Mouse (Mus musculus) adrenal gland, postnatal 14 days (tissue): Measurements from ENCODE around the gene Ets1. TPM values are rescaled to one million over a fixed set of nuclear protein-coding genes. Genes with fewer than 3 reads are reported as not detected.

ENCODE experiments used
- DNase-seq: peaks from one replicate; pipeline ENCODE4 v3.0.0; 2021; ENCODE audit warnings: mixed read lengths
- total RNA-seq: library from RNA; stranded (reverse); gene quantifications from 2 replicates; pipeline ENCODE4 v1.2.3, GENCODE M21; 2021

The Ets1 gene
- total RNA-seq, 1 experiment from 2014 or later, result 60.0 TPM

DNA sequence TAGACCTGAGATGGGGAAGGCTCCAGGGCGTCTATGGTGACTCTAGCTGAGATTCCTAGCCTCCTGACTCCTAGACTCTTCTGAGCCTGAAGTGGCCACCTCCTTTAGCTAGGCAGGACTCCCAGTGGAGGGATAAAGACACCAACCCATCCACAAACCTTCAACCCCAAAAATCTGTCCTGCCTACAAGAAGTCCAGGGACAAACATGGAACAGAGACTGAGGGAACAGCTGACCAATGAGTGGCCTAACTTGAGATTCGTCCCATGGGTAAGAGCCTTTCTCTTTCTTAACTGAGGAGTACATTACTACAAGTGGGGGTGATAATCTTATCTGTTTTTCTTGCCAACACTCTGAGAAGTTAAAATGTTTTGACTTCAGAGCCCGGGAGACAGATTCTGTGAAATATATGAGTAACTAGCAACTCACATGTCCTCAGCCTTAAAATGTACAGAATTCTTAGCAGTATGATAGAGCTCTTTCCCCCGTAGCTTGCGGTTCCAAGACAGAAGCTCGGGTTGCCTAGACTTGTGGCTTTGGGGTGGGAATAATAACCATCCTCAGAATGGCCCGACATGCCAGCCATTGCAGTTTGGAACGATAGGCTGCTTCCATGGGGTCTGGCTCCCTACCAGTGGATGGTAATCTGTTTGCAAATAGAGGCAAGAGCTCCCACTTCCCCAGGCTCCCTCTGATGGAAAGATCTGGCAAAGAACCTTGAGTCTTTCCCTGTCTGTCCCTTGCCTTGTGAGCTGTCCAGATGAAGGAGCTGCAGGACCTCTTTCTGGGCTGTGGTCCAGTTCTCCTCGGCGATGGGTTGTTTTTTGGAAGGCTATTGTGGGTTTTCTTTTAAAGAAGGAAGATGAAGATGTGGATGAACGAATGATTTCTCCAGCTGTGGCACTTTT, 30.8 kb downstream of the Ets1 start:
- peak; percentile 37 for DNase-seq

DNA sequence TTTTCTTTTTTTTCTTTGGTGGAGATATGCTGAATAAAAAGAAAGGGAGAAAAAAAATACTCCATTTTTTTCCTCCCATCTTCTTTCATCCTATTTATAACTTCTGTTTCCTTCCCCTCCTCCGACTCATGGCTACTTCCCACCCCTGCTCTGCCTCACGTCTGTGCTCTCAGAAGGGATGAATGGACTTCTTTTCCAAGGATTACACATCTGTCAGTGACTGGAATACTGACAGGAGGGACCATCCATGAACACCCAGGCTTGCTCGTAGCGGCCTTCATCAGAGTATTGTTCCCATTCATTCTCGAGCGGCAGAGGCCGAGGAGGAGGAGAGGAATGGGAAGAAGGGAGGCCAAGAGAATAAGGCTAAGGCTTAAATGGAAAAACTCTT, 31.5 kb downstream of the Ets1 start:
- no peak for DNase-seq

DNA sequence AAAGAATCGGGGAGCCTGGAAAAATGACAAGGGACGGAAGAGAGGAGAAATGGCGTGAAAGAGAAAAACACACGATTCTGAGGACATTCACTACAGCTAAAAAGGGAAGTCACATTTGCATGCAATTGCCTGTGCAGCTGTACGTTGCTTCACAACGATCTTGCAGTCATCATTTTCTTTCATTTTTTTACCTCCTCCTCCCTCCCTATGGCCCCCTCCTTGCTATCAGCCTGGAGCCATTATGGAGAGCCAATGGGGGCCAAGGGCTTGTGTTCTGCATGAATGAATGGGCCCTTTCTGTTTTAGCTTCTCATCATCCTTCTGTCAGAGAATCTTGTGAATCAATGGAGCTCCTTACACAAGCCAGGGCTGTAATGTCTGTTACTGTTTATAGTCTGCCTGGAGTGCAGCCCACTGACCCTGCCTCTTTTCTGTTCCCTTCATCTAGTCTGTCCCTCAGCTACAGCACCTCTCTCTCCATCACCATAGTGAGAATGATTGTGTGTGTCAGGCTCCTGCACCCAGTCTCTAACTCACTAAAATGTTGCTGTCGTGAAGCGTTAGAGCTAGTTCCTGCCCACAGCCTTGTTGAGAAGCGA, 32.2 kb downstream of the Ets1 start:
- DNase-seq, result no peak

DNA sequence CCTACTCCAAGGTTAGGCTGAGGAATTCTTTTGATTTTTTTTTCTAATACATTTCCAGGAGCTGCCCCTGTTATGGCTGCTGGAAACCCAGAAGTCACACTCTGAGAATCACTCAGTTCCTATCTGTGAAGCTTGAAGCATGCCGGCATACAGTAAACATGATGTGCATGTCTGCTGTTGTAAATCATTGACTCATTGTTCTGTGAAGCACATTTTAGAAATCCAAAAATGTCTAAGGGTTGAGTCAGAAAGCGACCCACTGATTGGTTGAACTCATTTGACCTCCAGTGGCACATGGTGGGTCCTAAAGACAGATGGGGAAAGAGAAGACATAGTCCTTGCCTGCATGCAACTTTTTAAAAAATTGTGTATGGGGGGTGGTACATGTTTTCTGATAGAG, 33.4 kb downstream of the Ets1 start:
- DNase-seq, result no peak

DNA sequence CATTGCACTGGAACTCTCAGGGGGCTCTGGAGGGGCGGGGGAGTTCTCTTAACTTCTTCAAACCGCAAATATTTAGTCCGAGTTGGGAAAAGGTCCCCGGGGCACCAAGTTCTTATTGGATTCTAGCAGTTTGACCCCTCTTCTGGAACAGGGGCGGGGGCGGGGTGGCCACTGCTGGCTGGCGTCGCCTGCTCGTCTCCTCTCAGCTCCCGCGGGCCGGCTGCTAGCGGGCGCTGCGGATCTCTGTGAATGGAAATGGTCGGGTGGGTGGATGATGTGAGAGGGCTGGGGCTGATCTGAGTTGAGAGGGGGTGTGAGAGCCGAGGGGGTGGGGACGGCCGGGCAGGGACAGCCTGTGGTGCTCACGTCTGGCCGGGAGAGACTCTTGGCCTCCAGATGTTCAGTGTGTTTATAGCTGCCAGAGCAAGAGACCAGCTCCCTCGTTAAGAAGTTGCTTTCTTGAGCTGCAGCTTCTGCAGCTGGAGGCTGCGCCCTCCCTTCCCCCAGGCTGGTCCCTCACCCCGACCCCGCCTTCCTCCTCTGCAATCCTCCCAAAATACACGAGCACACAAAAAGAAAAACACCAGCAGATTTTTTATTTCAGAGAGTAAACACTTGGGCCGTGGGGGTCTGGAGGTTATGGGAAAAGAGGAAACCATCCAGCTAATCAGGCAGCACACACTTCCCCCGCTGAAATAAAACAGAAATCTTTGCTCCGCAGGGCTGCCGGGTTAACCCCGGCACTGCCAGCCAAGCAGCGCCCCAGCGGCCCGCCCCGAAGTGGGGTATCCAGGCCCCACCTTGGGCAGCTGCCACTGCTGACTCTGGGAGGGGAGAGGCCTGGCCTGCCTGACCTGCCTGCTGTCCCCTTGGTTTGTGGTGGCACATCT, 36.2 kb downstream of the Ets1 start:
- peak; percentile 76 for DNase-seq

DNA sequence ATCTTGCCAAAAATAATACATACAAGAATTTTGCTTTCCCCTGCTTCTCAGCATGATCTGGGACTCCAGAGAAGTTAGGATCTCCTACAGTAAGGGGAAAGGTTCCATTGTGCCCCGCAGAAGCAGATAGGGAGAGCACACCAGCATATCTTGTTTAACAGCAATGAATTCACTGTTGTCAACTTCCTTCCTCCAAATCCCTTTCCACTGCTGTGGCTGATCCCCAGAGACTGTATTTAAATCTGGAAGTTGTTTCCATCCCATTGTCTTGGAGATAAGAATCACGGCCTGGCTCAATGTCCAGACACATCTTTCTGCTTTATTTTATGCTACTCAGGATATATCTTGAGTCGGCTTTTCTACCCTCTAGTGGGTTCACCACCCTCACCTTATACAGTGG, 37.9 kb downstream of the Ets1 start:
- DNase-seq, result no peak

DNA sequence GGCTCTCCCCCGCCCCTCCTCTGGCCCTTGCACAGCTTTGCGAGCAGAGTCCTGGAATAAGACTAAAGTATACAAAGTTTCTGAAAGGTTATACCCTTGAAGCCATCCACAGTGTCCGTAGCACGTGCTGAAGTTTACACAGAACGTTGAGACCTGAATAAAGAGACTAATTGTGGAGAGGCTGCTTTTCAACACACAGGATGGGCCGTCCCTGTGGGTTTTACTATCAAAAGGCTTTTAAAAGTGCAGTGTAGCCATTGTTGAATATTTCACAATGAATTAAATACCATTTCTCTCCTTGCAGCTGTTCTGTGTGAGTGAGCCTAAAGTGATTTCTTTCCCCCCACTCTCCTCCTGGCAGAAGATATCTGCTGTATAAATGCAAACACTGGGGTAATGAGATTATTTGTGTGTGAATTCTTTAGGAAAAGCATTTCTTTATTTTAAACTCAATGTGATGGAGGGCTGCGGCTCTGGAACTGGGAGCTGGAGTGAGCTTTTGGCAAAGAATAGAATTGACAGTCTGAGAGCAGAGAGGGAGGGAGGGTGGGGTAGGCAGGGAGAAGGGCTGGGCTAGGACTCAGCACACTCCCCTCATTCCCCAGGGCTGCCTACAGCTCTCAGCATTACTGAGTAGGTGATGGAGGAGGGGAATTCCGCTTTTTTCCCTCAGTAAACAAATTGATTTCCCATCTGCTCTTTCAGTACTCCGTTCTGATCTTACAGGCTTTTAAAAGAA, 39.8 kb downstream of the Ets1 start:
- DNase-seq, result no peak

DNA sequence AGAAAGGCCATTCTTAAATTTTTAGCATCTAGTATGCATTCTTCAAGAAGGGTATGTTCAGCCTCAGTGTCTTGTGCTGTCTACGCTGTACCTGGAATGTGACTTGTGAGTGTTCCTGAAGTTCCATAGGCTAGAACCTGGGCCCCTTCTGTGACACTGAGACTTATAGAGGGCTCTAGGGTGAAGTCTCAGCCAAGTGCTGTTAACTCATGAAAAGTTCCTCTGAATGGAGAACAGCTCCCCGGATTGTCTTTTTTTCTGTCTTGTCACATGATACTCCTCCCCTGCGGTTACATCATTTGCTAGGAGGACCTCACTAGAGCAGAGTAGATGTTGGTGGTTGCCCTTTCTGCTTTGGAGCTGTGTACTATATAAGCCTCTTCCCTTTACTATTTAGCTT, 40.5 kb downstream of the Ets1 start:
- DNase-seq, result no peak

DNA sequence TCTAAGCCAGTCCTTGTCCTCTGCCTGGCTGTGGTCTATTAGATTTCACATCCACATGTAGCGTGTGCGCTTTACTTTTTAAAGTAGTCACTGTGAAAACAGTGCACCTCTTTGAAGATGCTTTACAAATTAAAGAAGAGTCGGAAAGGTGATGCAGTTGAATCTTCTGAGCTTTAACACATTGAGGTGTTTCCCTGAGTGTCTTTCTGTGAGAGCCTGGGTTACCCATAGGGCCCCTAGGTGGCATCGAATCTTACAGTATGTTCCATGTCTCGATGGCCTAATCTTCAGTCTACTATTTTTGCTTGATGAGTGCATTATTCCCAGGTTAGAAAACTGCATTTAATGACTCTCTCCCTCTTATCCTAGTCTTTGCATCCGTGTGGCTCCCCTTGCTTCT, 41.6 kb downstream of the Ets1 start:
- no peak for DNase-seq

DNA sequence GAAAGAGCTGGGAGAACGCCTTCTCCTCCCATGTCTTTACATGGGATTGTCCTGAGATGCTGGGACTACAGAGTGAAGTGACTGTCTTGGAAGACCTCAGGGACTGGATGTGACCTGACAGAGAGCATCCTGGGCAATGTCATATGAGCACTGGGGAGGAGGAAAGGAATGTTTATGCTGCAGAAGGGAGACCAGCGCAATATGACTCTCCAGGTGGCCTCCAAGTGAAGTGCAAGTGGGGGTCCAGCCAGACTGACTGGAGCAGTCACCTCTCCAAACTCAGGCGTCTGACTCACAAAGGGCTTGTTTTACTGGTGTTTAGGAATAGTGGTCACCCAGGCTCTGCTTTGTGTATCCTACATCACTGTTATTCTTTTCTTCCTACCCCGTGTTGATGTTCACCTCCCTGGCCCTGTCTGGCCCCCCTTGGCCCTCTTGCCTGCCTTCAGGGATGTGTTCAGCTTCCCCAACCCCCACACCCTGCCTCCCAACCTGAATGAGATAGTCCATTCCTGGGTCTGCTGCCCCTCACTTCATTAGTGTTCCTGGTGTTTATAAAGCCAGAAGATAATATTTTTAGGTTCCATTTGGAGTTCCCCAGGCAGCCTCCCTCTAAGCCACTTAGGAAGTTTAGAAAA, 42.2 kb downstream of the Ets1 start:
- DNase-seq, result no peak

DNA sequence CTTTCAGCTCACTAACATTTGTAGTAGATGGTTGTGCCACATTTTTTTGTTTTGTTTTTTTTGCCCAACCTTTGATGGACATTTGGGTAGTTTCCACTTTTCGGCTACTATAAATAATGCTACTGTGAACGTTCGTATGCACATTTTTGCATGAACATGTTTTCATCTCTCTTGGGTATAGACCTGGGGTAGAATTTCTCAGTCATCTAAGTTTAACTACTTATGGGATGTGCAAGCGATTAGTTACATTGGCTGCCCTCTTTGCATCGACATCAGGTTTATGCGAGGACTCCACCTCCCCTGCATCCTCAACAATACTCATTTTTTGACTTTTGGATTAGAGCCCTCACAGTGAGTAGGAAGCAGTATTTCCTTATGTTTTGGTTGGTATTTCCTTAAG, 43.5 kb downstream of the Ets1 start:
- DNase-seq, result no peak

DNA sequence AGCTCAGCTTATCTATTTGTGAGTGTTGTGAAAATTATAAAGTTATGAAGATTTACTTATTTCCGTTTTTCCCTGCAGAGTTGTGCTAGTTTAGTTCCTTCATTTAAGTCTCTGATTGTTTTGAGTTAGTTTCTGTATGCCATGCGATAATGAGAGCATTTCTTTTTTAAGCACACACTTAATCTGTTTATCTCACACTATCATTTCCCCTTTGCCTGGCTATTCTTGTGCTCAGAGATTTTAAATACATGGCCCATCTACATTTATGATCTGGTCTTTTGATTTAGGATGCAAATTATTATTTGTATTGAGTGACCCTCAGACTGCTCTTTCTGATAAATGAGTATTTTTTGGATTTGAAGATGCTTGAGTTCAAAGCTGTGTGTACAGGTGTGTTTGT, 44.2 kb downstream of the Ets1 start:
- no peak for DNase-seq

DNA sequence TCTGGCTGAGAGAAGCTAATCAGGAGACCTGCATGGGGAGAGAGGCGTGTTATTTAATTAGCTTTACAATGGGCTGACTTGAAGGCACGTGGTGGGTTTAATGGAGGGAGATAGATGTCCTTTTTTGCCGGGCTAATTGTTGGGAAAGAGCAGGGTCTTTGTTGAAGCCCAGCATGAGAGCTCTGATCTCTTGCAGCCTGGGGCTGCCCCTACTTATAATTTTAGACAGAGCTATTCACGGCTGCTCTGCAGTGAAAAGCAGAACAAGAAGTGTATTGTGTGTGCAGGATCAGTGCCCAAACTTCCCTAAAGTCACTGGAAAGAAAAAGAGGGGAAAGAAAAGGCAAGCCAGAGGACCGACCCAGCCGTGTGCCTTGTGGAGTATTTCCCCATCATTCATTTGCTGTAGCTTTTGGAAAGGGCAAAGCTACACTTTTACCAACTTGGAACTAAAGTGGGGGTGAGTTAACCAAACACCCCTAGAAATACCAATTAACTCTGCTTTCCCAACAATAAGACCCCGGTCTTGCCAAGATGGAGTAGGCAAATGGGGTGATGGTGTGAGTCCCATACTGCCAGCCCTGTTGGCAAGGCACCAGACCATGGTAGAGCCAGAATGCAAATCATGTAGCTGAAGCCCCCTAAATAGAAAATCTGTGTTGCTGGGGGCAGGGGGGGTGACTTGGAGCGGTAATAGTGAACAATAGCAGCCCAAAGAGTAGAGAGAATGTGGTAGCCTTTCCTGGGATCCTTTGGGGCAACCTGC, 50.0 kb downstream of the Ets1 start:
- DNase-seq, result no peak

DNA sequence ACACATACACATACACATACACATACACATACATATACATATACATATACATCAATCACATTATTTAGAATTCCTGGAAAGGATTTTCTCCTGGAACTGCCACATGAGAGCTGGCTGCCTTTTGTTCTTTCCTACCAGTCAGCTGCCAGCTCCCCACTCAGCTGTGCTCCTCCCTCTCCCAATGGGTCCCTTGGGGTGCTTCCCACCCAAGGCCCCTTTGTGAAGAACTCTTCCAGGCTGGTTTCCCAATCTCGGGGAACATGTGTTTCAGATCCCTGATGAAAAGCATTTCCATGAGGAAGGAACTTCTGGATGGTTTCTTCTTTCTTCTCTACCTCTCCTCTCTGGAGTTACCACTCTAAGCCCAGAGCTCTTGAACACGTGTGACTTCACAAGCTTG, 52.3 kb downstream of the Ets1 start:
- DNase-seq, result no peak

DNA sequence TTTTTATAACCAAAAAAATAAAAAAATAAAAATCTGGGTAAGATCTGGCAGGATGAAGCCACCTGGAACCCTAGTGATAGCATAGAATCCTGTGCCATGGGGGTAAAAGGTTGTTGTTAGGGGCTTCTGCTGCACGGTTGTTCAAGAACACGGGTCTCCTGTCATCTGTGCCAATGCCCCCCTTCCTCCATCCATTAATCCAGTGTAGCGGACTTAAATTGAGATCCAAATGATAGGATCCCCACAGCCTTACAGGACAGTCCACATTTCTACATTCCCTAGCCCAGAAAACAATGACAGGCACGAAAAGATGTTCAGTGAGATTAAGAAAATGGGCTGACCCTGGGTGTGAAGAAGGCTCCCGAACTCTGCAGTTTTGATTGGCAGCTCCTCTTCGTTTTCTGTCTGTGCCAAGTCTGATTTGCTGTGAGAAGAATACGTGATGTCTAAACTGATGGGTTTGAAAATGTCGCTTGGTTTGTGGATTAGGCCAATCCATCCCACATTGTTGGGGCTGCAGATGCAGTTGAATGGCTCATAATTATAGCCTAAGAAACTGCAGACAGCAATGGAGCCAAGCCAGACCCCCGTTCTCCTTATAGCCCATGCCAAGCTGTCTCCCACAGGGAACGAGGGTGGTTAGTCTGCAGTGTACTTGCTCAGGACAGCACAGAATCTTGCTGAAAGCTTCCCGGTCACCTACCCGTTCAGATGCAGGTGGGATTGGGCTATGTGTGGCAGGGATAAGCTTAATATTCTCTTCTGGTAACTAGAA, 55.3 kb downstream of the Ets1 start:
- no peak for DNase-seq

DNA sequence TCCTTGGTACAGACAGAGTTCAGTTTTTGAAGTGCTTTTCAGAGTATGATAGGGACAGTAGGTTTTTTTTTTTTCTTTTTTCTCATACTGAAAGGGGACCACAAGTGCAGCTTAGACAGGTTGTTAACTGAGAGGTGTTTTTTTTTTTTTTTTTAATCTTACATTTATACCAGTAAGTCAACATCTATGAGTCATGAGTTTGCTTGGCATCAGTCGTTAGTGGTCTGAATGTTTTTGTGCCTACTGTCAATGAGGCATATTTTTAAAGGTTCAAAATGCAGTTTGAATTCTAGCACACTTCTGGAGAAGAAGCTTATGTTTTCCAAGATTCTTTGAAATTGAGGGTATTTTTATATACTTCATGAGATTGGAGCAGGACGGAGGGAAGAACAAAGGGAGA, 56.9 kb downstream of the Ets1 start:
- DNase-seq, result no peak

DNA sequence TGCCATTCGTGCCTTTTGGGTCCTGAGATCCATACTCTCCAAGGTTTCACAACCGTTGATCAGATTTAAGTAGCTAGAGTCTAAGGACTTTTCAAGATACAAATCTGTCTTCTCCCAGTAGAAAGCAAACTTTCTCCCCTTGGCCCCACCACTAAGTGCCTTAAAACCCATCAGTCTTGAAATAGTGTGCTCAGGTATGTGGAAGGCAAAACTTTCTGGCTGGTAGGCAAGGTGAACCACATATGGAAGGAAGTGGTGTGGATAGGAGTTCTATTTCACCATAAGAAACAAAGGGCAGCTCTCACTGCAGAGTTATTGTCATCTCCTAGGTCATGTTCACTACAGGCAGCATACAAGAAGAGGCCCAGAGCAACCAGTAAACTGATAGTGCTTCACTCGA, 57.4 kb downstream of the Ets1 start:
- no peak for DNase-seq

DNA sequence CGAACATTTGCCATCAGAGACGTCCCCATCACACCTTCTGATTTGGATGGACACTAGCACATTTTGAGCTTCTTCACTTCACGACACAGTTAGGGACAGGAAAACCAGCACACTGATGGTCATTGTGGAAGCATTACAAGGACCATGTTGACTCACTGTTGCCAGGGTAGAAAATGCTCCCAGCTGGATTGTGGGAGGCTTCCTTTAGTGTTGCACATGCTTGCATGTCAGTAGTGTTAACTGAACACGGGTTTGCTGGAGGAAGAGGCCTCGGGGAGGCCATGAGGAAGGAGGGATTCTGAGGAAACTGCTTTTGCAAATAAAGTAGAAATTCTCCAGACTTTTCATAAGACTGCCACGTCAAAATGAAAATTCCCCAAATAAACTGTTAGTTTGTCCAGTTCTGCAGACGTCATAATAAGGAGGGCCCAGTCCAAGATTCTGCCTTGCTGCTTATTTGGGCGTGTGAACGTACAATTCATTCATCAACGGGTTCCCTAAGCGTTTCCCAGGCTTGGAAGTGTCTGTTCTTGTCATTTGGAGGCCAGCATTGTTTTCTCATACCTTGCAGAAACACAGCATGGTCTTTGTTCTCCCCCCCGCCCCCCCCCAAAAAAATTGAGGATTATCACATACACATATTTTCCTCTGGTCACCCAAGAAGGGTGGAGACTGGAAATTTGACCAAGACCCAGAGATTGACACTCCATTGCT, 58.2 kb downstream of the Ets1 start:
- no peak for DNase-seq

DNA sequence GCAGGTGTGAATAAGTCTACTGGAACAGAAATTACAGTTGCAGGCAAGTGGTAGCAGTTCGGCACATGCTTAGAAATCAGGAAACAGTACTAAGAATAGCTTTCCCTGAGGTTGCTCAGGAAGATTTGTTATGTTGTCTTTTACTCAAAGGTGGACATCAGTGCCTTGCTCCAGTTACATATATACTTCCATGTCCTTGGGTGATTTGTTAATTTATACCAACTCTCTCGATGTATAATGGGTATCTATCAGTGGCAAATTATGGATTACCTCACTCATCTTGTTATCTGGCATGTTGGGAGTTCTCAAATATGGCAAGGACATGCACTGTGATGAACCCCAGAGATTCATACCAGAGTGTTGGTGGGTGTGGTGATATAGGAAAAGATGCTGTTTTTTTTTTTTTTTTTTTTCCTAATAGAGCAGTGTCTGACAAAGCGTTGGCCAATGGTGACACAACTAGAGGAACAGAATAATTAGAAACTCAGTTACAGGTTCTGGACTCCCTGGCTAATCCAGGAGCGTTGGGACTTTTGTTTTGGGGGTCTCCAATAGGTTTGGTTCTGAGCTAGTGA, 59.0 kb downstream of the Ets1 start:
- no peak for DNase-seq
